Mouse (Mus musculus) embryo, embryonic 9.5 days (tissue): ENCODE measurements at regions not wholly inside any gene's neighbourhood (a gene's known extent, or its start where the extent isn't known, plus 50 kb on each side); places are given as distances from the start of the nearest gene placed in this dataset.

Source experiments
- DNase-seq: peaks from one replicate; pipeline ENCODE4 v3.0.0-alpha.2; 2017; ENCODE audit errors: extremely low spot score

GRCm38 (mm10) chr15:17715584-17715983 lies 987.0 kb downstream of the Cdh9 start:
- no peak for DNase-seq

DNA sequence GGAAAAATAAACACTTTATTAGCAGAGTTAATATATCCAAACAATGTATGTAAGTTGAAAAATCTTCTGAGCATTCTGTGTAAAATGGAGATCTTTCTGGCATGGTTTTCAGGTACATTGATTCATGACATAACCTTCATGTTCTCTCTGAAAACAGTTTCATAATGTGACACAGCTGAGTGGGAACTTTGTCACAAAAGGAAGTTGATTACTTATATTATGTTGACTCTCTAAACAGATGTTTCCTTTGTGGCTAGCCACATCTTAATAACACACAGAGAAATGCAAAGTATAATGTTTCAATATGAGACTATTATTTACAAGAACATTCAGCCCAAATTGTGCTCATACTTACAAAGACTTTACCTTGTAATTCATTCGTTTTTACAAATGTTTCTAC lies 1002.1 kb downstream of the Cdh9 start:
- DNase-seq = no peak

GRCm38 (mm10) chr15:17770225-17770677 lies 1041.7 kb downstream of the Cdh9 start:
- DNase-seq = no peak

GRCm38 (mm10) chr15:17779788-17780187 lies 1039.0 kb upstream of the Cdh10 start:
- no peak for DNase-seq

DNA sequence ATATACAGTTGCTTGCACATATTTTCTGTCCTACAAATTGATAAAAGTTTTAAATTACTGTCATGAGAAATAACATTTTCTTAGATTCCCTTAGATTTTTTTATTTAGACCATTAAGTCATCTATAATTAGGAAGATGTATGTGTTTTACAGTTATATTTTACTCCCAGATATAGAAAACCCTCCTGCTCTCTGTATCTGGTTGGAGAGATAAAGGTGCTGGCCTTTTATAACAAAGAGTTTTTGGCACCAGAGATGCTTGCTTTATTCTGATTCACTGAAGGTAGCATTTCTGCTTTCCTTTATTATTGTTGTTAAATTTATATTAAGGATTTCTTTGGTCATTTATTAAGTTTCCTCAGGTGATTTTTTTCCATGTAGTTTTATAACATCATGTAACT lies 1035.4 kb upstream of the Cdh10 start:
- no peak for DNase-seq

DNA sequence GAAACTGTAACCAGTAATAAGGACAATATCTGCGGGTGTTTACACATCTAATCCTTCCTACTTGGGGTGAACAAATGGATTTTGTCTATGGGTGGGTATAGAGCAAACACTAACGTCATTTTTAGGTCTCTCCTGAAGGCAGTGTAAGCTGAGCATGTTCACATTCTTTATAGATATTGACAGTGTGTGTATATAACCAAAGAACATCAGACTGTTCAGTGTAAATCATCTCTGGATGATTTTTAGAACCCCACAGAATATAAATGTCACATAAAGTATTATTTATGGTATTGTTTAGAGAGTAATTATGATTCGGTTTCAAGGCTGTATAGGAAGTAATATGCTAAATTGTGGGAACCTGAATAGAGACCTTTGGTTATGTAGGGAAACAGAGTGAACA lies 1021.2 kb upstream of the Cdh10 start:
- no peak for DNase-seq

DNA sequence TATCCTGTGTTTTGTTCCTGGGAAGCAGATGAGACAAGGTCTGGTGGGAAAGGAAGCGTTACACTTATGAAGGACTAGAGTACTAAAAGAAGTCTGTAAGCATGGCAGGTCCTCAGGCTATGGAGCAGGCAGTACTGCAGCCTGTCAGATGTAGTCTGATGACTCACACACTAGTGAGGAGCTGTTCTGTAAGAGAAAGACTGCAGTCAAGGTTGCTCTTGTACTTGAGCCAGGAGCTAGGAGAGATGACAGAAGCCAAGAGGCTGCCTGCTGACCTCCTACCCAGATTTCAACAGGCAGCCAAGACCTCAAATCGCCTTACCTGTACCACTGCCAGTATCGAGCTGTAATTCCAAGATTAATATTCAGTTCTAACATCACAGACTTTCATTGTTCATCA lies 1017.3 kb upstream of the Cdh10 start:
- no peak for DNase-seq

GRCm38 (mm10) chr15:17803107-17803506 lies 1015.6 kb upstream of the Cdh10 start:
- no peak for DNase-seq

GRCm38 (mm10) chr15:17830376-17830775 lies 988.4 kb upstream of the Cdh10 start:
- DNase-seq = no peak

DNA sequence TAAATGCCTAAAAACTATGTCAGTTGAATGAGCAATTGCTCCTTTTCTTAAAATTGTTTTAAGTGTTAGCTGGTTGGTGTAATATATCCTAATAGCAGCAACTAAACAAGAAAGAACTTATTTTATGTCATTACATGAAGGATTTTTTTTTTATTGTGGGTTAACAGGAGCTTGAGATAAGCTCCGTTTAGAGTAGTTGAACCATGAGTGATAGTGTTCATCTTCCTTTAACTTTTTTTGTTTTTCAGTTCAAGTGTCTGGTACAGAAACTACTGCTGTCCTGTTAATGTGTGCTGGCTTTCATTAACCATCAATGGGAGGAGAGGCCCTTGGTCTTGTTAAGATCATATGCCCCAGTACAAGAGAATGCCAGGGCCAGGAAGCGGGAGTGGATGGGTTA lies 986.8 kb upstream of the Cdh10 start:
- no peak for DNase-seq

DNA sequence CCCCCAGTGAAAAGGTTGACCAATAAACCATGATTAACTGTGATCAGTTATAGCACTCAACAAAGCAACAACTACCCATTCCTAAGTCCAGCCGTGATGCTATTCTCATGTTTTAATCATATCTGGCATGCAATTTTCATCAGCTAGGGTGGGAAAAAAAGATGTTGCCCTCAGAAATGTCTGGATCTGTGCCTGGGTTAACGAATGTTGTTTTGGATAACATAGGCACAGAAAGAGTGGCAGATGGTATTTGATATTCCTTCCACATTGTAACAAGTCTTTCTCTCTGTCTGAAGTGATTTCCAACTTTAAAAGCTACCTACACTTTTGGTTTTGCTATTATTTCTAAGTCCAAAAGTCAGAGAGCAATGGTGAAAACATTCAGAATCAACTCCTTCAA lies 938.6 kb upstream of the Cdh10 start:
- no peak for DNase-seq

DNA sequence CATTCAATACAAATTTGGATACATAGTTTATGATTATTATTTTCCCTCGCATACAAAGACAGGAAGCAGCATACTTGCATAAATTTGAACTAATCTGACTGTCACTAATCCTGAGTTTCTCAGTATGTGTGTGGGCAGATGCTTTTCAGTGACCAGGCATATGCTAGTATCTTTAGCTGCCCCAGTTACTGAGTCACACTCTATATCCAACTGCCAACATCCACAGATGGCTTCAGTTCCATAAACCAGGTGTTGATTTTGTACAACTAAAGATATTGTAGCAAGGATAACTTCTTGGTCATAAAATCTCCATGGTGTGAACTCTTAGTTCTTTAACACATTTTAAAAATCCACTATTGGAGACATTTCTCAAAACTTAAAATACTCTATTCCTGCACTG lies 929.4 kb upstream of the Cdh10 start:
- no peak for DNase-seq

DNA sequence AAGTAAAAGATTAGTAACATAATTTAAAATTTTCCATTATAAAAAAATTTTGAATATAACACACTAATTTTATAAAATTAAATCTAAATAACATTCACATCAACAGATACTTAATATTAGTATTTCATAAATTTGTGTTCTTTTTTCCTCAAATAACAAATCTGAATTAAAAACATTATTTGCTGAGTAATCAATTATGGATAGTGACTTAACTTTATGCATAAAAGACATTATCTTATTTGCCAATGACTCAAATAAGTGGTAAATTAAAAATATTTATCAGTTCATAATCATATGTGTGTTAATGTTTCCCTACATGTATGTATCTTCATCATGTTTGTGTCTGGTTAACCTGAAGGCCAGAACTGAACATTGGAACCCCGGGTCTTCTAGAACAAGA lies 918.7 kb upstream of the Cdh10 start:
- DNase-seq = no peak

- DNase-seq = no peak
These were observed 906.5 kb upstream of the Cdh10 start for GRCm38 (mm10) chr15:17912241-17912640.

DNA sequence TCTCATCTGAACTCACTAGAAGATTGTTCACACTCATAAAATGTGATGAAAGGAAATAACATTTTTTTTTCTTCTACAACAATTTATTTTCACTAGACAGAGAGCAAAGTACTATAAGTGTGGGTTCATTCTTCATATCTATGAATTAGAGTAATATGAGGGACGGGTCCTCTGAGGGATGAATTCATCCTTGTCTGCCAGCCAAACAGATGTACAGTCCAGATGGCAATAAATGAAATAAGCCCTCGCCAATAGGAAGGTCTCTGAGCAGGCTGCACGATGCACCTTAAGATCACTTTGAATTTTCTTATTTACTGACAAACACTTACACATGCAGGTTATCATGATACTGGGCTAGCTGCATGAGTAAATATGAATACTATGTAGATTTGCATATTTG lies 886.2 kb upstream of the Cdh10 start:
- DNase-seq = no peak

- no peak for DNase-seq
These were observed 884.9 kb upstream of the Cdh10 start for GRCm38 (mm10) chr15:17933875-17934274.

GRCm38 (mm10) chr15:17935473-17935872 lies 883.3 kb upstream of the Cdh10 start:
- no peak for DNase-seq

DNA sequence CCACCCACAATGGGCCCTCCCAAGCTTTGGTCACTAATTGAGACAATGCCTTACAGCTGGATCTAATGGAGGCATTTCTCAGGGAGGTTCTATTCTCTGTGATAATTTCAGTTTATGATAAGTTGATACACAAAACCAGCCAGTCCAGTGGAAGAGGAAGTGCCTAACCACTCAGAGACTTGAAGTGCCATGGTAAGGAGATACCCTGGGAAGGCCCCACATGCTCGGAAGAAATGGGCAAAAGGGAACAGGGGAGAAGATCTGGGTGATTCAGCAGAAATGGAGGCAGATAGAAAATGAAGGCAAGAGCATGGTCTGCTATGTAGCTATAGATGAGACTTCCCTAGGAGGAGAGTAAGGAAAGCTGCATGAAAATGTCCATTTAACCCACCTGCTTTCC lies 856.0 kb upstream of the Cdh10 start:
- DNase-seq = no peak

GRCm38 (mm10) chr15:17963240-17964209 lies 855.2 kb upstream of the Cdh10 start:
- DNase-seq = no peak

GRCm38 (mm10) chr15:17987763-17988162 lies 831.0 kb upstream of the Cdh10 start:
- DNase-seq = no peak

DNA sequence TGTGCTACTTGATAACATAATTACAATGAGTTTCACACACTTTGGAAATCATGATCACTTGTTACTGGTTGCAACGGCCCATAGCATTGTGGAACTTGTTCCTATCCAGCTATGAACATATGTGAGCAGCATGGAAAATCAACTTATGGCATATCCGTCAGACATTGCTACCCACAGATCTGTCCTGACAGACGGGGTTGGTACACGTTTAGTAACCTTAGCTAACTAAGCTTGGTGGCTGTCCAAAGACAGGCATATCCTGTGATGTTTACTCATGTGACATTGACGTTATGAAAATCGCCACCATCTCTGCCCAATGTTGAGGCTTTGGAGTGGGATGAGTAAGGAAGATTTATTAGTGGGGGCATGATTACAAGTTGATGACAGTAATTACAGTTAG lies 786.1 kb upstream of the Cdh10 start:
- no peak for DNase-seq

DNA sequence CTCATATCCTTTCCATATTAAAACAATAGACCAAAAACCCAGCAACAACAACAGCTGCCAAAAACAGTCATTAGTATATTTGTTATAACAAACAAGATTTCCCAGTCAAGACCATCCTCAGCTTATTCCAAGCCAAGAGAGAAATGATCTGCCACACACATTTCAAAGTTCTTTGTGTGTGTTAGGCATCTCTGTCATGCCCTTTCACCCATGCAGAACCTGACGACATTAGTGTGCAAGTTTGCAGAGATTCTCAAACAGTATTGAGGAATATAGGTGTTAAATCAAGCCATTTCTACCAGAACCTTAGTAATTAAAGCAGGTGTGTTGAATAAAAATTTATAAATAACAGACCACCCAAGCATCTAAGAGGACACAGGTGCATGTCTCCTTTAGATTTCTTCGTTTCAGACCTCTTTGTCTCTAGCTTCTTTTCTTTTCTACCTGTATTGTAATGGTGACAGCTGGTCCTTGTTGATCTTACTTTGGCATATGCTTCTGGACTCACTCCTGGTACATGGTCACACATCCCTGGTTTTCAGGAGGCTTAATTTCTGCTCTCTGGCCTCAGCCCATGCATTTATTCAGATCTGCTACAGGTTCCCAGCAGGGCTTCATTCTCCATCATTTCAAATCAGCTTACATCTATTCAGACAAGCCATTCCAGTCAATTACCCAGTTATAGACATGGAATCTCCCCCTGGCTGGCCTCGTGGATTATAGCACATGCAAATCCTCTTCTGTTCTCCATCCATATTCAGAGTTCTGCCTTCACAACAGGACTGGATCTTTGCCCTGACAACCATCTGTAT lies 766.3 kb upstream of the Cdh10 start:
- DNase-seq = peak; percentile 2

DNA sequence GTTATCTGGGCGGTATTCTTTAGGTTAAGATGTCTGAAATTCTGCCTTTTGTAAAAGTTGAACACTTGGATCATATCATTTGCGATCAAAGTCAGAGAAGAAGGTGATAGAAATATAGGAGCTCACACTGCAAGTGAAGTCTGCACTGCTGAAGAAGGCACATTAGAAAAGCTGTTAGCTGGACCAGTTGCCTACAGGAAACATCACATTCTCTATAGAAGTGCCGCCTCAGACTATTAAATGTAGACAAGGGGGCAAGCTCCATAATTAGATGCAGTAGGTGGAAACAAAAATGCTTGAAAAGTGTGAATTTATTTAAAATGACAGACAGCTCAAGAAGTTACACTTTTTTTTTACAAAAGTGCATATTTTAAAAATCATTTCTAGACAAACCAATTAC lies 753.2 kb upstream of the Cdh10 start:
- DNase-seq = no peak
